Mouse (Mus musculus): ENCODE measurements around the gene Trim38.

Gene Trim38

GRCm38 (mm10) chr13:23839308-23839707, 69.6 kb downstream of the Trim38 start, which contains the start of gene Slc17a3:
TSS of gene Slc17a3 (plus strand) at chr13:23839434.
- no peak for DNase-seq
